Mouse (Mus musculus) gastrocnemius, postnatal 10 days (tissue): ENCODE data around the gene Olfr204. TPM values are rescaled to one million over a fixed set of nuclear protein-coding genes. Genes with fewer than 3 reads are reported as not detected.
"Not testable (repeated sequence)": the region's sequence is repeated elsewhere in the genome, so short reads cannot be mapped to it uniquely, and the experiment has no call there.

Source experiments
- DNase-seq: peaks from one replicate; pipeline ENCODE4 v3.0.0; 2021; ENCODE audit warnings: mixed read lengths
- long read RNA-seq, 2 experiments: library from polyadenylated mRNA; stranded (forward); transcript quantifications; one replicate each; pipeline ENCODE4 v2.0.0; 2021
- total RNA-seq, 2 experiments: library from RNA; stranded (reverse); gene quantifications; 2 replicates each; pipeline ENCODE4 v1.2.3; 2021

Olfr204 gene
- not detected for total RNA-seq
- long read RNA-seq, experiment 1 = 0 reads
- long read RNA-seq, experiment 2 = 0 reads

GRCm38 (mm10) chr16:59318148-59318547 is at the start of gene Olfr204:
Olfr204 (minus strand) TSS chr16:59318248.
- no peak for DNase-seq

- no peak for DNase-seq
Measured at GRCm38 (mm10) chr16:59363893-59364292, 45.8 kb upstream of the Olfr204 start, which contains the start of gene Olfr209. Olfr209 (minus strand) TSS chr16:59363993.

- DNase-seq = no peak
Measured at GRCm38 (mm10) chr16:59349146-59349545, 31.1 kb upstream of the Olfr204 start, which contains the start of gene Olfr206. Olfr206 (minus strand) TSS chr16:59349246.

GRCm38 (mm10) chr16:59331038-59331437 is 13.0 kb upstream of the Olfr204 start, which contains the start of gene Olfr205:
Olfr205 (minus strand) TSS chr16:59331138.
- no peak for DNase-seq

GRCm38 (mm10) chr16:59323262-59323661 is 5.2 kb upstream of the Olfr204 start:
- not testable (repeated sequence) for DNase-seq

- DNase-seq = no peak
Measured at GRCm38 (mm10) chr16:59298581-59298980, 19.5 kb downstream of the Olfr204 start, which contains the start of gene Olfr203. Olfr203 (plus strand) TSS chr16:59298881.

- not testable (repeated sequence) for DNase-seq
Measured at GRCm38 (mm10) chr16:59287576-59287975, 30.5 kb downstream of the Olfr204 start.

GRCm38 (mm10) chr16:59286693-59287092 is 31.4 kb downstream of the Olfr204 start, which contains the start of gene Olfr202:
Olfr202 (minus strand) TSS chr16:59286793.
- no peak for DNase-seq

- DNase-seq = no peak
Measured at GRCm38 (mm10) chr16:59283476-59283875, 34.6 kb downstream of the Olfr204 start.

- DNase-seq = no peak
Measured at GRCm38 (mm10) chr16:59280542-59280941, 37.5 kb downstream of the Olfr204 start.

- DNase-seq = not testable (repeated sequence)
Measured at GRCm38 (mm10) chr16:59272532-59272931, 45.5 kb downstream of the Olfr204 start, which contains the start of gene Olfr201. Olfr201 (minus strand) TSS chr16:59272632.

- not testable (repeated sequence) for DNase-seq
Measured at GRCm38 (mm10) chr16:59269097-59269496, 49.0 kb downstream of the Olfr204 start.

Other genes with a start within 250 kb of the Olfr204 start
- gene Olfr190, start 240.2 kb downstream of the Olfr204 start, total RNA-seq = not detected
- not detected for gene Olfr191, start 228.4 kb downstream of the Olfr204 start, total RNA-seq
- gene Olfr193, start 206.4 kb downstream of the Olfr204 start, total RNA-seq = not detected
- gene Olfr194, start 197.2 kb downstream of the Olfr204 start, total RNA-seq = not detected
- gene Olfr195, start 171.2 kb downstream of the Olfr204 start, total RNA-seq = not detected
- not detected for gene Olfr196, start 147.8 kb downstream of the Olfr204 start, total RNA-seq
- not detected for gene Olfr198, start 114.7 kb downstream of the Olfr204 start, total RNA-seq
- gene Olfr199, start 98.5 kb downstream of the Olfr204 start, total RNA-seq = not detected
- not detected for gene Olfr201, start 45.6 kb downstream of the Olfr204 start, total RNA-seq
- gene Olfr202, start 31.5 kb downstream of the Olfr204 start, total RNA-seq = not detected
- not detected for gene Olfr203, start 19.4 kb downstream of the Olfr204 start, total RNA-seq
- not detected for gene Olfr205, start 12.9 kb upstream of the Olfr204 start, total RNA-seq
- gene Olfr206, start 31.0 kb upstream of the Olfr204 start, total RNA-seq = not detected
- not detected for gene Olfr209, start 45.7 kb upstream of the Olfr204 start, total RNA-seq
- not detected for gene Gabrr3, start 89.1 kb upstream of the Olfr204 start, total RNA-seq
- gene Riox2, start 153.5 kb upstream of the Olfr204 start, total RNA-seq = 10 to 100 TPM; 11.5 to 13.4 TPM